Comparison of ENCODE assay signal across 34 mouse cellular contexts in genomic region chr2:178457414-178457813, GRCm38 (mm10). TPM values are rescaled to one million over a fixed set of nuclear protein-coding genes. Genes with fewer than 3 reads are reported as not detected.
"Had no signal": no experiment of that assay in that cellular context is flagged by ENCODE, and none has a peak within 500 bp of the region (broad histone marks: within the 10 kb centered on the region; RNA-seq: fewer than 3 reads in every experiment).

No protein-coding gene starts in this region.

- H3K9me3 ChIP-seq: embryonic facial prominence, embryonic 10.5 days; embryonic facial prominence, embryonic 12.5 days; embryonic facial prominence, embryonic 13.5 days; embryonic facial prominence, embryonic 15.5 days; forebrain, embryonic 10.5 days; forebrain, embryonic 12.5 days; forebrain, embryonic 13.5 days; forebrain, embryonic 15.5 days had no signal

- H3K4me3 ChIP-seq: embryonic facial prominence, embryonic 10.5 days; embryonic facial prominence, embryonic 12.5 days; embryonic facial prominence, embryonic 13.5 days; embryonic facial prominence, embryonic 15.5 days; erythroblast, embryonic 14.5 days; forebrain, embryonic 10.5 days; forebrain, embryonic 12.5 days; forebrain, embryonic 13.5 days; forebrain, embryonic 15.5 days; gastrocnemius, adult 2 months had no signal

- H3K4me2 ChIP-seq: embryonic facial prominence, embryonic 12.5 days; embryonic facial prominence, embryonic 13.5 days; embryonic facial prominence, embryonic 15.5 days; forebrain, embryonic 12.5 days; forebrain, embryonic 13.5 days; forebrain, embryonic 15.5 days had no signal

- H3K27ac ChIP-seq: embryonic facial prominence, embryonic 10.5 days; embryonic facial prominence, embryonic 12.5 days; embryonic facial prominence, embryonic 13.5 days; embryonic facial prominence, embryonic 15.5 days; forebrain, embryonic 10.5 days; forebrain, embryonic 12.5 days; forebrain, embryonic 13.5 days; forebrain, embryonic 15.5 days; gastrocnemius, adult 2 months had no signal

- H3K36me3 ChIP-seq: embryonic facial prominence, embryonic 10.5 days; embryonic facial prominence, embryonic 12.5 days; embryonic facial prominence, embryonic 13.5 days; embryonic facial prominence, embryonic 15.5 days; forebrain, embryonic 10.5 days; forebrain, embryonic 12.5 days; forebrain, embryonic 15.5 days had no signal

- ATAC-seq: forebrain, embryonic 13.5 days; forebrain, embryonic 14.5 days; forebrain, embryonic 15.5 days; forebrain, embryonic 16.5 days; forebrain, postnatal 0 days had no signal

- H3K27me3 ChIP-seq: embryonic facial prominence, embryonic 12.5 days; embryonic facial prominence, embryonic 13.5 days; embryonic facial prominence, embryonic 15.5 days; forebrain, embryonic 12.5 days; forebrain, embryonic 13.5 days; forebrain, embryonic 15.5 days had no signal

- H3K9ac ChIP-seq: embryonic facial prominence, embryonic 12.5 days; embryonic facial prominence, embryonic 13.5 days; embryonic facial prominence, embryonic 15.5 days; forebrain, embryonic 12.5 days; forebrain, embryonic 13.5 days; forebrain, embryonic 15.5 days; forebrain, postnatal 0 days had no signal

- DNase-seq: cerebellum, adult 18-20 months; cerebellum, adult 2 months; cerebellum, adult 8-10 months; cerebellum, adult 9-10 months; cerebellum, adult 9-11 months; cerebellum, postnatal 10 days; cerebellum, postnatal 14 days; cerebellum, postnatal 25 days; cerebellum, postnatal 36 days; embryo, embryonic 11 days; forebrain, postnatal 0 days; gastrocnemius, adult 2 months; gastrocnemius, postnatal 10 days; gastrocnemius, postnatal 14 days; gastrocnemius, postnatal 25 days; gastrocnemius, postnatal 36 days; heart, adult 18-20 months had no signal

RNA-seq across cellular contexts. Expression of gene Cdh26, which starts 27.1 kb away (rescaled TPM):
- total RNA-seq: common myeloid progenitor, adult 5-6 weeks; gastrocnemius, adult 18-20 months; gastrocnemius, adult 2 months; gastrocnemius, adult 8-10 months; gastrocnemius, postnatal 14 days; gastrocnemius, postnatal 25 days; gastrocnemius, postnatal 36 days; gastrocnemius, postnatal 4 days; granulocyte monocyte progenitor cell, adult 5-6 weeks had no signal
- polyA plus RNA-seq: erythroblast, embryonic 14.5 days; forebrain, embryonic 11.5 days; forebrain, embryonic 13.5 days had no signal

RNA-seq across cellular contexts. Expression of gene Fam217b, which starts 43.1 kb away (rescaled TPM):
- polyA plus RNA-seq: erythroblast, embryonic 14.5 days had no signal

RNA-seq across cellular contexts. Expression of gene Sycp2, which starts 49.9 kb away (rescaled TPM):
- total RNA-seq: common myeloid progenitor, adult 5-6 weeks; gastrocnemius, adult 8-10 months; granulocyte monocyte progenitor cell, adult 5-6 weeks had no signal
- polyA plus RNA-seq: embryonic facial prominence, embryonic 15.5 days; erythroblast, embryonic 14.5 days had no signal
